Mouse (Mus musculus): ENCODE measurements around the gene Gns.

- no peak for TF ChIP-seq CTCF (IDR thresholded peaks at IDR 0.05; ENCODE audit: borderline replicate concordance, control insufficient read depth, extremely low read depth, insufficient read depth, low read length, poor library complexity)
- no peak for TF ChIP-seq POLR2A (IDR thresholded peaks at IDR 0.05; ENCODE audit: control insufficient read depth, extremely low read depth, insufficient read depth, low read length, poor library complexity)
These were observed 29.4 kb downstream of the Gns start for GRCm38 (mm10) chr10:121394270-121394669.
